Mouse (Mus musculus) midbrain, embryonic 16.5 days (tissue): ENCODE data around the gene C130050O18Rik. TPM values are rescaled to one million over a fixed set of nuclear protein-coding genes. Genes with fewer than 3 reads are reported as not detected.

ENCODE experiments used
- ATAC-seq: fragments of 200-750 bp; cut with Nextera tagmentation; 2 replicates; pipeline ENCODE4 v1.8.0; 2017; ENCODE audit warnings: moderate TSS enrichment
- H3K27ac ChIP-seq: fragments of 300-500 bp; sonication (generic); 2 replicates; pipeline ENCODE4 v1.5.1; 2014; ENCODE audit warnings: mild to moderate bottlenecking, low read length, mixed read lengths
- H3K27me3 ChIP-seq: fragments of 300-500 bp; sonication (generic); 2 replicates; pipeline ENCODE4 v1.6.1; 2014; ENCODE audit warnings: low read depth, low read length, mixed read lengths; ENCODE audit not compliant: control insufficient read depth, insufficient read depth
- H3K36me3 ChIP-seq: fragments of 300-500 bp; sonication (generic); 2 replicates; pipeline ENCODE4 v1.6.1; 2014; ENCODE audit warnings: mild to moderate bottlenecking, low read length, moderate library complexity, mixed read lengths; ENCODE audit not compliant: control insufficient read depth, insufficient read depth
- H3K4me1 ChIP-seq: fragments of 300-500 bp; sonication (generic); 2 replicates; pipeline ENCODE4 v1.6.1; 2014; ENCODE audit warnings: mild to moderate bottlenecking, low read length, mixed read lengths; ENCODE audit not compliant: control insufficient read depth, insufficient read depth
- H3K4me2 ChIP-seq: fragments of 300-500 bp; sonication (generic); 2 replicates; pipeline ENCODE4 v1.6.1; 2014; ENCODE audit warnings: mild to moderate bottlenecking, low read length, mixed read lengths
- H3K4me3 ChIP-seq: fragments of 300-500 bp; sonication (generic); 2 replicates; pipeline ENCODE4 v1.5.1; 2014; ENCODE audit warnings: low read depth, mild to moderate bottlenecking, low read length, moderate library complexity, mixed read lengths
- H3K9ac ChIP-seq: fragments of 300-500 bp; sonication (generic); 2 replicates; pipeline ENCODE4 v1.6.1; 2014; ENCODE audit warnings: low read depth, low read length, mixed read lengths
- H3K9me3 ChIP-seq: fragments of 300-500 bp; sonication (generic); replicated peaks from 2 replicates; pipeline ENCODE4 v1.6.1; 2014; ENCODE audit warnings: mild to moderate bottlenecking, low read length, mixed read lengths; ENCODE audit not compliant: control insufficient read depth, poor library complexity, severe bottlenecking
- WGBS: fragments of 180-500 bp; shearing (Covaris S2); extraction: QIAGEN DNeasy Blood & Tissue Kit; methylation state at CpG from one replicate; pipeline ENCODE4 v1.1.7; 2014; 5-methylcytosine and 5-hydroxymethylcytosine counted together
- polyA plus RNA-seq: library from polyadenylated mRNA; unstranded; fragments of >200 nt; fragmentation: Nextera tagmentation; extraction: Ambion mirVana; gene quantifications from 2 replicates; pipeline ENCODE4 v1.2.1, GENCODE M21; 2015

The C130050O18Rik gene
- polyA plus RNA-seq, 1 experiment from 2014 or later: 0.39 TPM

DNA sequence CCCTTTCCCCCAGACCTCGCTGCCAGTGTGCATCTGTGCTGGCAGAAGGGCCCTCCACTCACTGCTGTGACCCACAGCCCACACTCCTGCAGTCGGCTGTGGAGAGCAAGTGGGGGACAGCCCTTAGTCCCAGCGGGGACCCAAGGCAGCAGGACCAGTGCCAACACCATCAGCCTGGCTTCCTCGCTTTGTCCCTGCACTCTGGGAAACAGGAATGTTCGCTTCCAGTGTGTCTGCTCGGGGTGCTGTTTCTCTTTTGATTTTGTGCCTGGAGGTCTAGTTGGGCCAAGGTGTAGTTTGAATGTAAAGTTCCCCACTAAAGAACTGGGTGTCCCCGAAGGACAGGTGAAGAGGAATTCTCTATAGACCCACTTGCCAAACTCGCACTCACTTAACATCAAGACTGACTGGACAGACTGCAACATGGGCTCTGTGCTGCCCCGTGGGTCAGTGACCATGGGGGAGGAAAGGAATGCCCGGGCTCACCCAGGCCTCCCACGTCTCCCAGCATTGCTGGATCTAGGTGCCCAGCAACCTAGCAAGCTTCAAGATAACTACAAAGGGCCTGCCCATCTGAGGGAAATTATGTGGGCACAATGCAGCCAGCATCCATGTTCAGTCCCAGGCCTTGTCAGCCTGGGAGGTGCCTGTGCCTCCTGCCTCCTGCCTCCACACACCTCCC is 13.6 kb upstream of the C130050O18Rik start:
- 76% methylated on average over 11 of the region's 11 CpGs for whole genome bisulfite sequencing
- Histone ChIP-seq H3K4me1 (peaks cover 4% of the 10 kb centered on the region; the same call in 1 of the 2 replicates), H3K27me3 (no peaks in the 10 kb centered on the region), H3K36me3 (no peaks in the 10 kb centered on the region), H3K27ac (peak overlapping the region; percentile 8; the same call in 1 of the 2 replicates), H3K4me2 (no peak overlapping the region), H3K9me3 (no peaks in the 10 kb centered on the region), H3K9ac (0 out of 2 replicates have a peak overlapping the region, but pooled peaks have one; percentile 15), H3K4me3 (no peak overlapping the region)
- no peak for ATAC-seq

DNA sequence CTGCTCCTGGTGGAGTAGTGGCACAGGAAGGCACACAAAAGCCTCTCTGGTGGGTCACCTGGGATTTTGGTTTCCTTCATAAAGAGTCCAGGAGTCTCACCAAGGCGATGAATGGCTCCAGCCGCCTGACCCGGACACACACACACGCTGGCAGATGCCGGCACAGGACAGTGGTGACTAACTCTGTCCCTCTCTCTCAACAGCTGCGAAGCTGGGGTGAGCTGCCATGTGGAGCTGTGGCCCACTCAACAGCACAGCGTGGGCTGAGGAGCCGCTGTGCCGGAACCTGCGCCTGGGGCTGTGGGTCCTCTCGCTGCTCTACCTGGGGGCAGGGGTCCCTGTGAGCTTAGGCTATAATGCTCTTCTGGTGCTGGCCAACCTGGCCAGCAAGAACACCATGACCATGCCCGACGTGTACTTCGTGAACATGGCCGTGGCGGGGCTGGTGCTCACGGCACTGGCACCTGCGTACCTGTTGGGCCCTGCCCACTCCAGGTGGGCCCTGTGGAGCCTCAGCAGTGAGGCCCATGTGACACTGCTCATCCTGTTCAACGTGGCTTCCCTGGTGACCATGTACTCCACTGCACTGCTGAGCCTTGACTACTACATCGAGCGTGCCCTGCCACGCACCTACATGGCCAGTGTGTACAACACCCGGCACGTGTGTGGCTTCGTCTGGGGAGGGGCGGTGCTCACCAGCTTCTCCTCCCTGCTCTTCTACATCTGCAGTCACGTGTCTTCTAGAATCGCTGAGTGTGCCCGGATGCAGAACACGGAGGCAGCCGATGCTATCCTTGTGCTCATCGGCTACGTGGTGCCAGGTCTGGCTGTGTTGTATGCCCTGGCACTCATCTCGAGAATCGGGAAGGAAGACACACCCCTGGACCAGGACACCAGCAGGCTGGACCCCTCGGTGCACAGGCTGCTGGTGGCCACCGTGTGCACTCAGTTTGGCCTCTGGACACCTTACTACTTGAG is 12.6 kb upstream of the C130050O18Rik start:
- no peak overlapping the region for H3K4me3 ChIP-seq
- no peak overlapping the region for H3K9ac ChIP-seq
- 94% methylated on average over 37 of the region's 37 CpGs for WGBS
- no peak overlapping the region for H3K27ac ChIP-seq
- no peak for ATAC-seq
- H3K4me2 ChIP-seq: no peak overlapping the region
- H3K36me3 ChIP-seq: no peaks in the 10 kb centered on the region
- no peaks in the 10 kb centered on the region for H3K27me3 ChIP-seq
- peaks cover 4% of the 10 kb centered on the region; the same call in 1 of the 2 replicates for H3K4me1 ChIP-seq
- H3K9me3 ChIP-seq: no peaks in the 10 kb centered on the region

DNA sequence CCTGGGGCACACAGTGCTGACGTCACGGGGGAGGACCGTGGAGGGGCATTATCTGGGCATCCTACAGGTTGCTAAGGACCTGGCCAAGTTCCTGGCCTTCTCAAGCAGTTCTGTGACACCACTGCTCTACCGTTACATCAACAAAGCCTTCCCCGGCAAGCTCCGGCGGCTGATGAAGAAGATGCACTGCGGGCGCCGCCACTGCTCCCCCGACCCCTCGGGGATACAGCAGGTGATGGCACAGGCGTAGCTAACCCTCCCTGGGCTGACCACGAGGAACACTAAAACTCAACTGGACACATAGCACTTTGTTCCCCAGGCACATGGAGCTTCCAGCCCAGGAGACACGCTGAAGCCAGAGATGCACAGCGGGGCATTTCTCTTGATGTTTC is 11.9 kb upstream of the C130050O18Rik start:
- 92% methylated on average over 16 of the region's 16 CpGs for WGBS
- H3K27ac ChIP-seq: no peak overlapping the region
- no peaks in the 10 kb centered on the region for H3K27me3 ChIP-seq
- H3K4me1 ChIP-seq: peaks cover 4% of the 10 kb centered on the region; the same call in 1 of the 2 replicates
- no peak overlapping the region for H3K9ac ChIP-seq
- H3K4me2 ChIP-seq: no peak overlapping the region
- H3K4me3 ChIP-seq: no peak overlapping the region
- no peak for ATAC-seq
- H3K36me3 ChIP-seq: no peaks in the 10 kb centered on the region
- no peaks in the 10 kb centered on the region for H3K9me3 ChIP-seq

DNA sequence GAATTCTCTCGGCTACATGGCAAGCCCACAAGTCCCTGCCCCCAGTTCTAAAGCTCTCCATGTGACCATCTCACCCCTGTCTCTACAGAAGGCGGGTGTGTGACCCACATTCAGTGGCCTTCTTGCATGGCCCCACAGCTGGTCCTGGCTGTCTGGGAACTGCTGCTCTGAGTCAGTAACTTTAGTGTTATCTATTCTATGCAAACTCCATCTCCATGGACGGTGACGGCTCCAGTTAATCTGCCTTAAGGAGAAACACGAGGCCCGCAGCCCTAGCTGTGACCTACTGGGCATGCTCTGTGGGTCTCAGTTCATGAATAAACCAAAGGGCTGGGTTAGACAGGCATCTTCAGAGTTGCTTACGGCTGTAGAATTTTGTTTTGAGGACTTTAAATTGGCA is 10.7 kb upstream of the C130050O18Rik start:
- H3K4me3 ChIP-seq: no peak overlapping the region
- H3K36me3 ChIP-seq: no peaks in the 10 kb centered on the region
- no peak overlapping the region for H3K4me2 ChIP-seq
- no peak for ATAC-seq
- peaks cover 3% of the 10 kb centered on the region; the same call in 1 of the 2 replicates for H3K4me1 ChIP-seq
- H3K9ac ChIP-seq: no peak overlapping the region
- H3K27me3 ChIP-seq: no peaks in the 10 kb centered on the region
- no peaks in the 10 kb centered on the region for H3K9me3 ChIP-seq
- WGBS: 59% methylated on average over 7 of the region's 7 CpGs
- no peak overlapping the region for H3K27ac ChIP-seq

DNA sequence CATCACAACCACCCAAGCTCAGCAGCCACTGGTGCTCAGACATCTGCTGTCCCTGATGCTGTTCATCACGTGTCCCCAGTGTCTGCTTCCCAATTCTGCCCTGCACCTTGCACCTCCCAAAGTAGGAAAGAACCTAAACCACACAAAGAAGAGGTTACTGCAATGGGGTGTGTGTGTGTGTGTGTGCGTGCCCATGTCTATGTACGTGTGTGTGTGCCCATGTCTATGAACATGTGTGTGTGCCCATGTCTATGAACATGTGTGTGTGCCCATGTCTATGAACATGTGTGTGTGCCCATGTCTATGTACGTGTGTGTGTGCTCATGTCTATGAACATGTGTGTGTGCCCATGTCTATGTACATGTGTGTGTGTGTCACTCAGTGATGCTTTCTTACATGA is 9.6 kb upstream of the C130050O18Rik start:
- Histone ChIP-seq H3K27me3 (no peaks in the 10 kb centered on the region), H3K4me1 (peaks cover 3% of the 10 kb centered on the region; the same call in 1 of the 2 replicates), H3K27ac (no peak overlapping the region), H3K4me2 (no peak overlapping the region), H3K36me3 (no peaks in the 10 kb centered on the region), H3K9me3 (no peaks in the 10 kb centered on the region), H3K4me3 (no peak overlapping the region), H3K9ac (no peak overlapping the region)
- no peak for ATAC-seq
- WGBS: 94% methylated on average over 4 of the region's 4 CpGs

DNA sequence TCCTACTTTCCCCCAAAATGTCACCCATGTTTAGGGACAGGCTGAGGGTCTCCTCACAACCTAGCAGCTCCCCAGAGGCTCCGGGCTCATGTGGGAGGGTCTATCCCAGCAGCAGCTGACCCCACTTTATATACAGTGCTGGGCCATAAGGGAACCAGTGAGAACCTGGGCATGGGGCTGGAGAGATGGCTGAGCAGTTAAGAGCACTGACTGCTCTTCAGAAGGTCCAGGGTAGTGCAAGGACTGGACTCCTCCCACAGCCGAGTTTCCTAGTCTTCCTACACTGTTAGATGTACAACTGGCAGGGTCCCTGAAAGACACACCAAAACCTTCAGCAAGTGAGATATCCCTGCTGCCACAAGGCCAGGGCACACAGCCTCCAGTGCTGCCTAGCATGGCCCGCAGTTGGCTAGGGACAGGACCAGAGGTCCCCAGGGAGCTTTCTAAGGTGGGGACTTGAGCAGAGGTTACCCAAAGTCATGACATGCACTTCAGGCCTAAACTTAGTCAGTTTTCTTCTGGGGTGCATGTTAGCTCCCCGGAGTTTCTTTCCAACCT is 7.6 kb upstream of the C130050O18Rik start:
- 89% methylated on average over 4 of the region's 4 CpGs for WGBS
- no peaks in the 10 kb centered on the region for H3K27me3 ChIP-seq
- ATAC-seq: no peak

DNA sequence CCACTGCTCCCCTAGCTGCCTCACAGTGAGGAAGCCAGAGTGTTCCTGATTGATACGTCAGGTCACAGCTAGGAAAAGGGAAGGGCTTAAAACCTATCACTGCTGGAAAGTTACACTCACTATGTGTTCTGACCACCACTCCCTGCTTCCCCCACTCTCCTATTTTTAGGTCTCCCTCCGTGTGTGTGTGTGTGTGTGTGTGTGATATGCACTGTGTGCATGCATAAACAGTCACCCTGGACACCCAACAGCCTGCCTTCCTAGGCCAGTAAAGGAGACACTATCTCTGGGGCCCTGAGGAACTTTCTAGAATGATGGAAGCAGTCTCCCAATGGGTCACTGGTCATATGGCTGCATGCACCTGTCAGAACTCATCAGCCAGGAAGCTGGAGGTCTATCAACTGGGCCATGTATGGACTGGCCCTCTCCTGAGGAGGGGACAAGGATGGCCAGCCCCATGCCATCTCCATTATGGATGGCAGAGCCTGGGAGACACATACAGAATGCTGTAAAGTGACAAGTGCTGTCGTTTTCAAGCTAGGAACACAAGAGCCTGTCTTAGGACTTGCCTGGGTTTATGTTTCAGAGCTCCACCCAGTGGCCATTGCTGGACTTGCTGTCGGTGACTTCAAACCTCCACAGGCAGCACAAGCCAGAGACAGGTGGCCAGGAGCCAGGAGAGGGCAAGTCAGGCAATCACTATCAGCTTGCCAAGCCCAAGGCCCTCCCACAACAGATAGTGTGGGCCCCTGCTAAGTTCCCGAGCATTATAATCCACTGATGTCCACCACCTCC is 6.9 kb upstream of the C130050O18Rik start:
- WGBS: 44% methylated on average over 5 of the region's 5 CpGs
- no peaks in the 10 kb centered on the region for H3K27me3 ChIP-seq
- no peak overlapping the region for H3K4me3 ChIP-seq
- no peak overlapping the region for H3K4me2 ChIP-seq
- peaks cover 3% of the 10 kb centered on the region; the same call in 1 of the 2 replicates for H3K4me1 ChIP-seq
- no peaks in the 10 kb centered on the region for H3K9me3 ChIP-seq
- no peaks in the 10 kb centered on the region for H3K36me3 ChIP-seq
- H3K9ac ChIP-seq: no peak overlapping the region
- ATAC-seq: peak; percentile 76
- H3K27ac ChIP-seq: no peak overlapping the region

More for the DNA sequence above, 7.6 kb upstream of the C130050O18Rik start:
- Histone ChIP-seq H3K4me3 (no peak overlapping the region), H3K4me2 (no peak overlapping the region), H3K4me1 (peaks cover 3% of the 10 kb centered on the region; the same call in 1 of the 2 replicates), H3K27ac (no peak overlapping the region), H3K9ac (no peak overlapping the region), H3K36me3 (no peaks in the 10 kb centered on the region), H3K9me3 (no peaks in the 10 kb centered on the region)

DNA sequence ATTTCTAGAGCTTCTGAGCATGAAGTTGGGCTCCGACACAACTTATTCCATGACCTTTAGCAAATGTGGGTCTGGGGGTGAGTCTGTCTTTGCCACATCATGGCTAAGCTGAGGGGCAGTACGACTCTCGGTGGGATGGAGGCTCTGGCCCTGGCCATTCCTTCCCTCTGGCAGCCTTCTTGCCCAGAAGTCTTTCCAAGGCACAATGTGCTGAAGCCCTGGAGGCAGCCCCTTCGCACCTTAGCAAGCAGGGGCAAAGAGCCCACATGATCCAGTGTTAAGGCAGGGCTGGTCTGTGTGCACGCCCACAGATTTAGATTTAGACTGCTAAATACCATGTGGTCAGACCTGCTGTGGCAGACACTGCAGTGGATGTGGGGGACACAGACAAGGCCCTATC is 6.3 kb upstream of the C130050O18Rik start:
- Histone ChIP-seq H3K9ac (no peak overlapping the region), H3K27me3 (no peaks in the 10 kb centered on the region), H3K9me3 (no peaks in the 10 kb centered on the region), H3K4me3 (no peak overlapping the region), H3K36me3 (no peaks in the 10 kb centered on the region), H3K4me2 (no peak overlapping the region), H3K4me1 (peaks cover 3% of the 10 kb centered on the region; the same call in 1 of the 2 replicates), H3K27ac (no peak overlapping the region)
- WGBS: 83% methylated on average over 5 of the region's 5 CpGs
- ATAC-seq: no peak
